3 mouse cellular contexts compared by ENCODE assay signal in genomic region chr15:8822795-8823194, GRCm38 (mm10).
DNase-seq lines count a peak whose midpoint lies in the region.

No protein-coding gene starts in this region.

- peak; percentile 76 for DNase-seq in ES-CJ7 (ENCODE audit: low read depth, low spot score)
- peak; percentile 76 for DNase-seq in R1 (ENCODE audit: low read depth, low spot score)
- DNase-seq in ZHBTc4 (ENCODE audit: low read depth, low spot score) = peak; percentile 71
